Mouse (Mus musculus) heart, embryonic 14.5 days (tissue): ENCODE results near the gene N4bp3. TPM values are rescaled to one million over a fixed set of nuclear protein-coding genes. Genes with fewer than 3 reads are reported as not detected.

Experiments
- ATAC-seq: fragments of 200-750 bp; cut with Nextera tagmentation; 2 replicates; pipeline ENCODE4 v1.8.0; 2017; ENCODE audit warnings: low read depth, moderate TSS enrichment; ENCODE audit not compliant: insufficient number of reproducible peaks, insufficient read depth, low FRiP score
- H3K27ac ChIP-seq, 2 experiments: fragments of 200-500 bp in 1 of 2; fragments of 300-500 bp in 1 of 2; sonication (generic) in 1 of 2; replicated peaks in 1 of 2; 2 replicates each; pipeline ENCODE4 v1.5.1; 2012 to 2014; ENCODE audit warnings: low read depth in 2 of 2, low read length in 2 of 2, control low read depth in 1 of 2, mild to moderate bottlenecking in 1 of 2, mixed read lengths in 1 of 2; ENCODE audit not compliant: control insufficient read depth in 1 of 2, insufficient read depth in 1 of 2
- H3K27me3 ChIP-seq: fragments of 300-500 bp; sonication (generic); 2 replicates; pipeline ENCODE4 v1.6.1; 2014; ENCODE audit warnings: mild to moderate bottlenecking, low read length, control low read depth; ENCODE audit not compliant: control insufficient read depth, insufficient read depth
- H3K36me3 ChIP-seq: fragments of 300-500 bp; sonication (generic); 2 replicates; pipeline ENCODE4 v1.6.1; 2014; ENCODE audit warnings: mild to moderate bottlenecking, control low read depth, low read length, mixed read lengths; ENCODE audit not compliant: control insufficient read depth, insufficient read depth
- H3K4me1 ChIP-seq, 2 experiments: fragments of 200-500 bp in 1 of 2; fragments of 300-500 bp in 1 of 2; sonication (generic) in 1 of 2; 2 replicates each; pipeline ENCODE4 v1.6.1; 2012 to 2014; ENCODE audit warnings: low read length in 2 of 2, control low read depth in 1 of 2, mixed read lengths in 1 of 2; ENCODE audit not compliant: control insufficient read depth in 2 of 2, insufficient read depth in 2 of 2
- H3K4me2 ChIP-seq: fragments of 300-500 bp; sonication (generic); 2 replicates; pipeline ENCODE4 v1.6.1; 2014; ENCODE audit warnings: mild to moderate bottlenecking, low read length
- H3K4me3 ChIP-seq, 2 experiments: fragments of 200-500 bp in 1 of 2; fragments of 300-500 bp in 1 of 2; sonication (generic) in 1 of 2; 2 replicates each; pipeline ENCODE4 v1.5.1; 2012 to 2014; ENCODE audit warnings: low read length in 2 of 2, mild to moderate bottlenecking in 2 of 2, control low read depth in 1 of 2, low read depth in 1 of 2, moderate library complexity in 1 of 2; ENCODE audit not compliant: control insufficient read depth in 1 of 2, insufficient read depth in 1 of 2
- H3K9ac ChIP-seq: fragments of 300-500 bp; sonication (generic); 2 replicates; pipeline ENCODE4 v1.6.1; 2014; ENCODE audit warnings: mild to moderate bottlenecking, low read length
- H3K9me3 ChIP-seq: fragments of 300-500 bp; sonication (generic); 2 replicates; pipeline ENCODE4 v1.6.1; 2016; ENCODE audit warnings: low read length, control low read depth; ENCODE audit not compliant: control insufficient read depth
- WGBS: fragments of 180-500 bp; shearing (Covaris S2); extraction: QIAGEN DNeasy Blood & Tissue Kit; methylation state at CpG from one replicate; pipeline ENCODE4 v1.1.7; 2014; 5-methylcytosine and 5-hydroxymethylcytosine counted together
- polyA plus RNA-seq: library from polyadenylated mRNA; unstranded; fragments of >200 nt; fragmentation: Nextera tagmentation; extraction: Ambion mirVana; gene quantifications from 2 replicates; pipeline ENCODE4 v1.2.1, GENCODE M21; 2014

The N4bp3 gene
- polyA plus RNA-seq, 1 experiment from 2014 or later, result 10.7 TPM

DNA sequence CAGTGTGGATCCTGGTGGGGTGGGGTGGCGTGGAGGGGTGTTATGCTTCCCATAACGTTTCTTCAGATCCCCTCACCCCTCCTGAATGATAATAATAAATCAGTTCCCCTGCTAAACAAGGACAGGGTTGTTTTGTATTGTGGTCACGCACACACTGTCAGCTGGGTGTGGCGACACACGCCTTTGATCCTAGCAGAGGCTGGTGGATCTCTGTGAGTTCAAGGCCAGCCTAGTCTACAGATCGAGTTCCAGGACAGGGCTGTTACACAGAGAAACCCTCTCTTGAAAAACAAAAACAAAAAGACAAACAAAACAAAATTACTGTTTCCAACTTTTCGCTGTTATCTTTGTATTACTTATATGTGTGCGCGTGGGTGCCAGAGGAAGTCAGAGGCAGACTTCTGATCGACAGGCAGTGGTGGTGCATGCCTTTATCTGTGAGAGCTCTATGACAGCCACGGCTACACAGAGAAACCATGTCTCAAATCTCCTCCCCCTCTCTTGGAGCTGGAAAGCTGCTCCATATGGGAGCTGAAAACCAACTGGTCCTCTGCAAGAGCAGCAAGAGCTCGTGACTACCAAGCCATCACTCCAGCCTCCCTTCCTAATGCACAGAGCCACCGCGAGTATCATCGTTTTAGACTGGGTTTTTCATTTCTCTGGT lies 20.9 kb downstream of the N4bp3 start:
- peaks cover 0 to 2% of the 10 kb centered on the region in 2 experiments; a peak in 1 of 4 replicates for H3K4me1 ChIP-seq
- H3K36me3 ChIP-seq, result peaks cover 50% of the 10 kb centered on the region

DNA sequence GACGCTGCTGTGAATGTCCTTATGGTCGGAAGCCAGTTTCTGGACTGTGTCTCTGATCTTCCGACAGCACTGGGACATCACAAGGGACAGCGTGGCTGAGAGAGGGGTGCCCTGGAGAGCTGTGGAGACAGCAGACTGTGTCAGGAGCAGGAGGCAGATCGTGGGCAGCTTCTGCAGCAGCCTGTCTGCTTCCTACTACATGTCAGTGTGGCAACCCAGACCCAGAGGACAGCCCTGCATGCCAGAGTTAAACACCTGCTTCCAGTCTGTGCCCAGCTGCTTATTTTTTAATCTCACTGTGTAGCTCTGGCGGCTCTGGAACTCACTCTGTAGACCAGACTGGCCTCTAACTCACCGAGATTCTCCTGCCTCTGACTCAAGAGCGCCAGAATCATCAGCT lies 22.7 kb downstream of the N4bp3 start:
- WGBS, result 78% methylated on average over 8 of the region's 8 CpGs
- H3K36me3 ChIP-seq, result peaks cover 65% of the 10 kb centered on the region

More for the DNA sequence above, 20.9 kb downstream of the N4bp3 start:
- no peaks in the 10 kb centered on the region for H3K27me3 ChIP-seq
- 75% methylated on average over 15 of the region's 15 CpGs for WGBS
- no peak for ATAC-seq
- H3K27ac ChIP-seq, result no peak overlapping the region
- H3K9ac ChIP-seq, result no peak overlapping the region
- H3K9me3 ChIP-seq, result no peaks in the 10 kb centered on the region
- no peak overlapping the region for H3K4me3 ChIP-seq
- no peak overlapping the region for H3K4me2 ChIP-seq

GRCm38 (mm10) chr11:51627425-51627824 lies 23.2 kb downstream of the N4bp3 start:
- Histone ChIP-seq H3K4me1 (no peaks in the 10 kb centered on the region), H3K9ac (no peak overlapping the region), H3K36me3 (peaks cover 70% of the 10 kb centered on the region), H3K4me3 (no peak overlapping the region), H3K27me3 (no peaks in the 10 kb centered on the region), H3K27ac (no peak overlapping the region), H3K9me3 (no peaks in the 10 kb centered on the region), H3K4me2 (no peak overlapping the region)
- 93% methylated on average over 9 of the region's 9 CpGs for WGBS
- no peak for ATAC-seq

More for the DNA sequence above, 22.7 kb downstream of the N4bp3 start:
- ATAC-seq, result no peak
- Histone ChIP-seq H3K4me2 (no peak overlapping the region), H3K27ac (no peak overlapping the region), H3K4me1 (no peaks in the 10 kb centered on the region), H3K27me3 (no peaks in the 10 kb centered on the region), H3K9ac (no peak overlapping the region), H3K4me3 (no peak overlapping the region), H3K9me3 (no peaks in the 10 kb centered on the region)

DNA sequence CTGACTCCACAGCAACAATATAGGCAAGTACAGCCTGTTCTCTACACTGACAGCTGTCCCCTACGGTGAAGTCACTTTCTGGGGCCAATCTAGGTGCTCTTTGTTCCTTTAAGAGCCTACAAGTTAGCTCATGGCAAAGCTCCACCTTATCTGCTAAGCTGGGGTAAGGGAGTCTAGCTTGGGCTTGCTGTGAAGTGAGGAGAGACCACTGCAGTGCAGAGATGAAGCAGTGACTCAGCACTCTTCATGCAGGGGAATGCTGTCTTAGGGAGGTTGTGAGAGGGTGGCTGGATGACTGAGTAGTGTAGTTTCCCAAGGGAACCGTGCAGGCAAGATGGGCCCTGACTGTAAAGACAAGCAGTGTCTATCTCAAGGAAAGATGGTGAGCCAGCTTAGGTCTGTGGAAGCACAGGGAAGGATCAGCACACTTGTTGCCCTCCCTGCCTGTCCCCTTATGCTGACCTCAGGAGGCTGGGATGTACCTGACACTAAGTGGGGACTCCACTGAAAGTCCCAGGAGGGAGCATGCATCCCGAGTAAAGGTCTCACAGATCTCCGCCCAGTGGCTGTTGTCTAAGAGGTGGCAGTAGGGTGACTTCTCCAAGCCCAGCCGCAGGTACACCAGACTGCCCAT lies 25.3 kb downstream of the N4bp3 start:
- WGBS, result 65% methylated on average over 5 of the region's 5 CpGs

DNA sequence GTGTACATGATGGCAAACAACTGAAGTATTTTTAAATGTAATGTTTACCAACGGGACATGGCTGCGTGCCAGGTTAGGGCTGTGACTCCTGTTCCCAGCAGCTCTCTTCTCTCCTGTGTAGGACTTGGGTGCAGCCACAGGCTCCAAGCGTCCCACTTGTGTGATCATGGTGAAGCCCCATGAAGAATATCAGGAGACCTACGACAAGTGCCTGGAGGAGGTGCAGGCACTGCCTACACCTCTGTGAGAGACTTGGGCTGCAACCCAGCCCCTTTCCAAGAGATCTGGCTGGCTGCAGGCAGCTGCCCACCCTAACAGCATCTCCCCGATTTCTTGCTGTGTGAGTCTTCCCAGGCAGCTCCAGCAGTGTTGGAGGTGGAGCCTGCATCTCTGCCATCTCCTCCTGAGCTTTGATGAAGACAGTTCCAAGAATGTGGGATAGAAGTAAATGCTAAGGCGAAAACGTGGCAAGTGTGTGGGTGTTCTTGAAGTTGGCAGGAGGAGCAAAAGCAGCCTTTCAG lies 27.6 kb downstream of the N4bp3 start:
- 82% methylated on average over 7 of the region's 7 CpGs for WGBS
- Histone ChIP-seq H3K4me3 (no peak overlapping the region), H3K9ac (no peak overlapping the region), H3K36me3 (peaks cover 62% of the 10 kb centered on the region), H3K4me1 (peaks cover 2 to 9% of the 10 kb centered on the region in 2 experiments; a peak in 3 of 4 replicates), H3K9me3 (no peaks in the 10 kb centered on the region), H3K4me2 (no peak overlapping the region), H3K27me3 (no peaks in the 10 kb centered on the region), H3K27ac (no peak overlapping the region)
- no peak for ATAC-seq

More for the DNA sequence above, 25.3 kb downstream of the N4bp3 start:
- Histone ChIP-seq H3K4me3 (no peak overlapping the region), H3K27ac (no peak overlapping the region), H3K4me1 (peaks cover 0 to 5% of the 10 kb centered on the region in 2 experiments; a peak in 2 of 4 replicates), H3K36me3 (peaks cover 76% of the 10 kb centered on the region), H3K27me3 (no peaks in the 10 kb centered on the region), H3K9ac (no peak overlapping the region), H3K4me2 (no peak overlapping the region), H3K9me3 (no peaks in the 10 kb centered on the region)
- ATAC-seq, result no peak

DNA sequence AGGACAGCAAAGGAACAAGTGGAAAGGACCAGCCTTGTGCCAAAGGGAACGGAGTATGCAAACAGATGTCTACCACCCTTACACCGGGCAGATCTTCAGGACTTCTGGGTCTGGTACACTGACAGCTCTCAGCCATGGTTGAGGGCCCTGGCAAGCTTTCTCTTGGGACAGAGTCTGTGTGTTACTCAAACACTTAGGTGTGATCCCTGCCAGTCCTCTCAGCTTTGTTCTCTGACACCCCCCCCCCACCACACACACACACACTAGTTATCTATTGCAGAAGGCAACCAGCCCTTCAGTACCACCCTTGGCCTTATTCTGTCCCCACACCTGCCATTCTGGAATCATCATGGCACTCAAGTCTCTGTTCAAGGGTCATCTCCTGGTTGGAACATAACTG lies 28.9 kb downstream of the N4bp3 start:
- Histone ChIP-seq H3K4me2 (no peak overlapping the region), H3K9ac (no peak overlapping the region), H3K36me3 (peaks cover 49% of the 10 kb centered on the region), H3K4me1 (peaks cover 2 to 9% of the 10 kb centered on the region in 2 experiments; a peak in 3 of 4 replicates), H3K27me3 (no peaks in the 10 kb centered on the region), H3K27ac (no peak overlapping the region), H3K4me3 (no peak overlapping the region), H3K9me3 (no peaks in the 10 kb centered on the region)
- 97% methylated on average over 2 of the region's 2 CpGs for WGBS
- ATAC-seq, result no peak

DNA sequence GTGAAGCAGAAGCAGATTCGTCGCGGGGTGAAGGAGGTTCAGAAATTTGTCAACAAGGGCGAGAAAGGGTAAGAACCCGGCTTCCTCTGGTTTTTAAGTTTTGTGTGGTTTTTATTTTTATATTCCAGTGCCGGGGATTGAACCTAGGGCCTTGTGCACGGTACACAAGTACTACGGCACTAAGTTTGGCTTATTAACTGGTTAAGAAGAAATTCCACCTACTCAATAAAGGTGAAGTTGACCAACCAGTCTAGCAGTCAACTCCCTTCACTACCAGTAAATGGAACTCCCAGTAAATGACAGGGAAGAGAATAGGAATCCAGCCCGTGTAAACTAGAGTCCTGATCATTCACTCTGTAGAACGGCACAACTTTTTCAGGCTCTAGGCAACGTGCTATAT lies 30.6 kb downstream of the N4bp3 start:
- H3K9me3 ChIP-seq, result no peaks in the 10 kb centered on the region
- under 1% methylated on average over 11 of the region's 11 CpGs for WGBS
- H3K4me3 ChIP-seq, result peak overlapping the region; percentile 88 to 89
- H3K27me3 ChIP-seq, result no peaks in the 10 kb centered on the region
- H3K4me2 ChIP-seq, result peak overlapping the region; percentile 93
- H3K36me3 ChIP-seq, result peaks cover 33% of the 10 kb centered on the region
- peak overlapping the region; percentile 32 to 50 for H3K27ac ChIP-seq
- H3K4me1 ChIP-seq, result peaks cover 6 to 15% of the 10 kb centered on the region in 2 experiments; a peak in 3 of 4 replicates
- ATAC-seq, result no peak
- peak overlapping the region; percentile 83 for H3K9ac ChIP-seq
